Mouse (Mus musculus): ENCODE data around the gene Sgsm1.

Gene Sgsm1

GRCm38 (mm10) chr5:113323784-113324638 is 13.4 kb upstream of the Sgsm1 start:
- in situ Hi-C loops (cut with MboI, MseI) = no loop called here

DNA sequence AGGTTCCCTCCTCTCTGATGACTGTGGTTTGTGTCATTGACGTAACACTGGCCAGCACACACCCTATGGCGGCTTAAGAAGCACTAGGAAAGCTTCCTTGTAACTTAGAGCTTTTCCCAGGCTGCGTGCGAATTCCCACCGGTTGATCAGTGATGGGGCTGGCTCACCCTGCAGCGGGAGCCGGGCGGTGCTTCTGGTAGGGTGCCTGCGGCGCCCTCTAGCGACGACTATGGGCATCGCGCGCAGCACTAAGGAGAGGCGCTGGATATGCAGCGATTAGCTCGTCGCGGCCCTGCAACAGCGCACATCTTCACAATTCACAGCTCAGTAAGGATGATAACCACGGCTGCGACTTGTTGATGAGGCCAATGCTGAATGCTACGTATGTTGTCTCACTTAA is 3.4 kb upstream of the Sgsm1 start:
- in situ Hi-C loops (cut with MboI, MseI) = no loop called here

GRCm38 (mm10) chr5:113309491-113310376 is 852 bp downstream of the Sgsm1 start:
- in situ Hi-C loops (cut with MboI, MseI) = no loop called here

GRCm38 (mm10) chr5:113306750-113307477 is 3.7 kb downstream of the Sgsm1 start:
- in situ Hi-C loops (cut with MboI, MseI) = no loop called here

DNA sequence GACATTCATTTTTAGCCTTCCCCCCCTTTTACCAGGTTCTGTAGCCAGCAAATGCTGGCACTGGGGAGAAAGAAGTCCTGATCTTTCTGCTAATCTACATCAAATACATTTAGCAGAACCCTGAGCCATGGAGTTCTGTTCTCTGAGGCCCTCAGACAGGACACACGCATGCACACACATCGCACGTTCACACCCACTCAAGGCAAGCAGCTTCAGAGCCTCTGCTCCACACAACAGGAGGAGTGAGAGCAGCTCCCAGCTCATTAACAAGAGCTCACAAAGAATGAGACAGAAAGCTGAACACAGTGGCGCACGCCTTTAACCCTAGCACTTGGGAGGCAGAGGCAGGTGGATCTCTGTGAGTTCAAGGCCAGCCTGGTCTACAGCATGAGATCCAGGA is 6.1 kb downstream of the Sgsm1 start:
- in situ Hi-C loops (cut with MboI, MseI) = no loop called here

DNA sequence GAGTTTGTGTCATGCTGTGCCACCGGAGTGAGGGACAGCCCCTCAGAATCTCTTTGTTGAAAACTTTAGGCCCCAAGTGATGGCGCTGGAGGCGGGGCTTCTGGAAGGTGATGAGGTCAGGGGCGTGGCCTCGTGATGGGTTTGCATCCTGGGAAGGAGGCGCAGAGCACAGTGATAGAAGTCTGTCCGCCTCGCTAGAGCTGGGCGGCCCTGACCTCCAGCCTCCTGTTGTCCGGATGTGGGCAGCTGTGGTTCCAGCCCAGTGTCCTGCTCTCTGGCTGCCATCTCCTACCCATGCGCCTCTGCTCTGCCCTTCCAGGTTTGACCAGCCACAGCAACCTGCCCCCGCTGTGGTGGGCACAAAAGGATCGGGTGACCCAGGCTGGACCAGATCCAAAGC is 8.7 kb downstream of the Sgsm1 start:
- in situ Hi-C loops (cut with MboI, MseI) = no loop called here

DNA sequence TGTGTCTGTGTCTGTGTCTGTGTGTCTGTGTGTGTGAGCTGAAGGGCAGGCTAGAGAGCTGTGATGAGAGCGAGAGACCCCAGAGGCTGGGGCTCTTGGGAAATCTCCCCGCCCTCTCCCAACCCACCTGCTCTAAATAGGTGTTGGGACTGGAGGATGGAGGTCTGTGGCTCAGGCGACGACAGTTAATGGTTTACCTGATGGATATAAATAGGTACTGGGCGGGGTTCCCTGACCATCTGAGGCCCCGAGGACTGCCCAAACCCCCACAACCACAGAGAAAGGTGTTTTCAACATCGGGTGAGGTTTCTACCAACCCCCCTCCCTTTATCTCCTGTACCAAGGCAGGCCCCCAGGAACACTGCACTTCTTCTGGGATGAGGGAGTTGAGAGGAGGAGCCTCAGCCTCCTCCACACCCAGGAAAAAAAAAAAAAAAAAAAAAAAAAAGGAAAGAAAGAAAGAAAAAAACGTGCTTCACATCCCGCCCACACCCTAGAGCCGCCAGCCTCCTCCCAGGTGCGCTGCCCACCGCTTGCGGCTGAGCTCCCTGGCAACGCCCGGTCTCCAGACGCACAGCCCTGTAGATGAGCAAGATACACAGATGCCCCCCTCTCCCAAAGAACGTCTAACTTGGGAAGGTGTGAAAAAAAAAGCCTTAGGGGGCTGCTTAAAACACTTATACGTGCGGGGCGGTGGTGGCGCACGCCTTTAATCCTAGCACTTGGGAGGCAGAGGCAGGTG is 10.3 kb downstream of the Sgsm1 start:
- in situ Hi-C loops (cut with MboI, MseI) = no loop called here

- in situ Hi-C loops (cut with MboI, MseI) = loop anchor here (10.0 kb wide), 1 partner anchor 665 kb away; no protein-coding TSS in a partner anchor
Observed at GRCm38 (mm10) chr5:113299433-113299832, 11.2 kb downstream of the Sgsm1 start.

- in situ Hi-C loops (cut with MboI, MseI) = loop anchor here (10.0 kb wide), 1 partner anchor 664 kb away; no protein-coding TSS in a partner anchor
Observed at GRCm38 (mm10) chr5:113298826-113299225, 11.8 kb downstream of the Sgsm1 start.

DNA sequence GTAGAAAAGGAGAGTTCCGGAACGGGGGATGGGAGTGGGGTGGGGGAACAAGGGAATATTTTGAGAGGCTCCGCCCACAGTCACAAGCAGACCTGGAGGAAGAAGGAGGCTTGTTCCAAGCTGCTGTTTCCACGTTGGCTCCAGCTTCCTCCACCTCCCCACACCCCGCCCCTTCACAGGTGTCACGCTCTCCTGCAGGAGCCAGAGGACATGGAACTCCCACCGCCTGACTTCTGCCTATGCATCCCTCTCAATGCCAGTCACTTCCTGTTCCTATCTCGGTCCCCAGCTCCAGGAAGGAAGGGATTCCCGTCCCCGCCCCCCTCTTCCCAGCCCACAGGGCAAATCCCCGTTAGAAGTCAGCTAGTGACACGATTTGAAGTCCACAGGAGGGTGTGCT is 12.5 kb downstream of the Sgsm1 start:
- in situ Hi-C loops (cut with MboI, MseI) = loop anchor here (10.0 kb wide), 1 partner anchor 663 kb away; no protein-coding TSS in a partner anchor

GRCm38 (mm10) chr5:113295791-113296190 is 14.8 kb downstream of the Sgsm1 start:
- in situ Hi-C loops (cut with MboI, MseI) = loop anchor here (10.0 kb wide), 1 partner anchor 661 kb away; no protein-coding TSS in a partner anchor

GRCm38 (mm10) chr5:113294575-113294974 is 16.0 kb downstream of the Sgsm1 start:
- in situ Hi-C loops (cut with MboI, MseI) = loop anchor here (10.0 kb wide), 1 partner anchor 660 kb away; no protein-coding TSS in a partner anchor

GRCm38 (mm10) chr5:113293446-113293845 is 17.1 kb downstream of the Sgsm1 start:
- in situ Hi-C loops (cut with MboI, MseI) = loop anchor here (10.0 kb wide), 1 partner anchor 659 kb away; no protein-coding TSS in a partner anchor

GRCm38 (mm10) chr5:113292832-113293231 is 17.8 kb downstream of the Sgsm1 start:
- in situ Hi-C loops (cut with MboI, MseI) = loop anchor here (10.0 kb wide), 1 partner anchor 658 kb away; no protein-coding TSS in a partner anchor

DNA sequence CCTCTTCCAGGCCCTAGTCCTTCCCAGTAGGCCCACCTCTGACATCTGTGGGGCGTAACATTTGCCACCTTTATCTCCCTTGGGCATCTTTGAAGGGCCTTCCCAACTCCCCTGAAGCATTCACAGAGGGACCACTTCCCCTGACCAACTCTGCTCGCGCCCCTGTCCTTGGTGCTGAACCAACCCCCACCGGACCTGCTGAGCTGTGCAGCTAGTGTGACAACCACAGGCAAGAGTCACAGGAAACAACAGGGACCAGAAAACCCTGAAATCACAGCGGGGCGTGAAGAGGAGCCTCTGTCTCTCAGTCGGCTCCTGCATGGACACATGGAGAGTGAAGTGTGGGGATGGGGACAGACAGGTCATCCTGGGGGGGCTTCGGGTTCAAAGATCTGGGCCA is 18.4 kb downstream of the Sgsm1 start:
- in situ Hi-C loops (cut with MboI, MseI) = loop anchor here (10.0 kb wide), 1 partner anchor 657 kb away; no protein-coding TSS in a partner anchor

GRCm38 (mm10) chr5:113291125-113291524 is 19.5 kb downstream of the Sgsm1 start:
- in situ Hi-C loops (cut with MboI, MseI) = loop anchor here (10.0 kb wide), 1 partner anchor 656 kb away; no protein-coding TSS in a partner anchor

DNA sequence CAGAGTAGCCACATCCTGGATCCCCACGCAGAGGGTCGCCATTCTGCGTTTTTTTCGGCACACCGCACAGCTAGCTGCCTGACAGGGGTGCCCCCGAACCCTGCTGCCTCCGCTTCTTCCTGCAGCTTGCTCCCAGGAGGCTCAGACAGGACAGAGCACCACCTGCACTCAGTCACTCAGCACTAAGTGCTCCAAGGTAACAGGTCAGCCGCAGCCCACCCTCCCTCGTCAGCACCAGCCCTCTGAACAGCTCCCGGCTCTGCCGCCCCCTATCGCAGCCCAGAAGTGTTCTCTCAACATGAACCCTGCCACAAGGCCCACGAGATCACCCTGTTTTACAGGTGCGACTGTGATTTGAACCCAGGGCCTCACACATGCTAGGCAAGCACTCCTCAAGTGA is 20.4 kb downstream of the Sgsm1 start:
- in situ Hi-C loops (cut with MboI, MseI) = loop anchor here (10.0 kb wide), 1 partner anchor 655 kb away; no protein-coding TSS in a partner anchor

- in situ Hi-C loops (cut with MboI, MseI) = no loop called here
Observed at GRCm38 (mm10) chr5:113288490-113288889, 22.1 kb downstream of the Sgsm1 start.

- in situ Hi-C loops (cut with MboI, MseI) = no loop called here
Observed at GRCm38 (mm10) chr5:113287762-113288161, 22.8 kb downstream of the Sgsm1 start.

Measured in T-helper 2 cell (primary cell).